Mouse (Mus musculus) heart, postnatal 14 days (tissue): ENCODE measurements around the gene Vps37c. TPM values are rescaled to one million over a fixed set of nuclear protein-coding genes. Genes with fewer than 3 reads are reported as not detected.

Experiments used
- DNase-seq, 2 experiments: peaks; one replicate each; pipeline ENCODE4 v3.0.0; 2021 to 2022
- intact Hi-C: fragments of 180-260 bp; cut with DNase I; formaldehyde crosslinking; loops from one replicate; pipeline ENCODE4 v1.15.1; 2025
- total RNA-seq, 2 experiments: library from RNA; stranded (reverse); gene quantifications; 2 replicates each; pipeline ENCODE4 v1.2.3; 2021

The Vps37c gene
- total RNA-seq, 2 experiments from 2014 or later = 18.6 to 20.0 TPM

- no peak for DNase-seq
- intact Hi-C loops = no loop called here
Measured at GRCm38 (mm10) chr19:10735861-10736260, 47.3 kb downstream of the Vps37c start.

- intact Hi-C loops = no loop called here
- no peak for DNase-seq
Measured at GRCm38 (mm10) chr19:10738038-10738437, 49.5 kb downstream of the Vps37c start.

- DNase-seq = no peak
- intact Hi-C loops = no loop called here
Measured at GRCm38 (mm10) chr19:10738811-10739210, 50.3 kb downstream of the Vps37c start, which contains the start of gene Cd5. Gene Cd5, minus strand, starts transcription at chr19:10739002.

- intact Hi-C loops = no loop called here
- no peak for DNase-seq
Measured at GRCm38 (mm10) chr19:10739916-10740315, 51.4 kb downstream of the Vps37c start.

- DNase-seq = no peak
- intact Hi-C loops = no loop called here
Measured at GRCm38 (mm10) chr19:10740641-10741440, 52.3 kb downstream of the Vps37c start.

- intact Hi-C loops = no loop called here
- DNase-seq = no peak
Measured at GRCm38 (mm10) chr19:10742145-10742544, 53.6 kb downstream of the Vps37c start.

- DNase-seq = no peak
Measured at GRCm38 (mm10) chr19:10742565-10742964, 54.0 kb downstream of the Vps37c start.

GRCm38 (mm10) chr19:10747182-10747581, 58.6 kb downstream of the Vps37c start:
- intact Hi-C loops = no loop called here
- no peak for DNase-seq

More at GRCm38 (mm10) chr19:10742565-10742964, 54.0 kb downstream of the Vps37c start:
- intact Hi-C loops = no loop called here

- intact Hi-C loops = no loop called here
- no peak for DNase-seq
Measured at GRCm38 (mm10) chr19:10747718-10748117, 59.2 kb downstream of the Vps37c start.

GRCm38 (mm10) chr19:10748401-10749102, 60.0 kb downstream of the Vps37c start:
- intact Hi-C loops = no loop called here
- DNase-seq = no peak

GRCm38 (mm10) chr19:10749295-10749694, 60.8 kb downstream of the Vps37c start:
- intact Hi-C loops = no loop called here
- DNase-seq = no peak

- intact Hi-C loops = no loop called here
- DNase-seq = no peak
Measured at GRCm38 (mm10) chr19:10750161-10750560, 61.6 kb downstream of the Vps37c start.

GRCm38 (mm10) chr19:10751607-10752006, 63.1 kb downstream of the Vps37c start:
- intact Hi-C loops = no loop called here

GRCm38 (mm10) chr19:10752106-10752505, 63.6 kb downstream of the Vps37c start:
- no peak for DNase-seq
- intact Hi-C loops = no loop called here

More at GRCm38 (mm10) chr19:10751607-10752006, 63.1 kb downstream of the Vps37c start:
- DNase-seq = no peak

- no peak for DNase-seq
- intact Hi-C loops = no loop called here
Measured at GRCm38 (mm10) chr19:10752646-10753045, 64.1 kb downstream of the Vps37c start.

GRCm38 (mm10) chr19:10757125-10757524, 68.6 kb downstream of the Vps37c start:
- no peak for DNase-seq
- intact Hi-C loops = no loop called here

- no peak for DNase-seq
- intact Hi-C loops = no loop called here
Measured at GRCm38 (mm10) chr19:10757526-10757925, 69.0 kb downstream of the Vps37c start.

- intact Hi-C loops = no loop called here
Measured at GRCm38 (mm10) chr19:10758708-10759107, 70.2 kb downstream of the Vps37c start.

GRCm38 (mm10) chr19:10759525-10759924, 71.0 kb downstream of the Vps37c start:
- no peak for DNase-seq
- intact Hi-C loops = no loop called here

More at GRCm38 (mm10) chr19:10758708-10759107, 70.2 kb downstream of the Vps37c start:
- DNase-seq = no peak

GRCm38 (mm10) chr19:10759983-10760831, 71.7 kb downstream of the Vps37c start:
- intact Hi-C loops = no loop called here
- DNase-seq = peak; percentile 43 to 63
